Mouse (Mus musculus) splenic B cell, adult 2 months (primary cell): ENCODE data around the gene Kctd6.

Experiments
- DNase-seq: peaks from one replicate; pipeline ENCODE4 v3.0.0-alpha.2; 2011; ENCODE audit warnings: low read depth, low spot score
- H3K27me3 ChIP-seq: 2 replicates; pipeline ENCODE4 v1.6.1; 2012; ENCODE audit warnings: mild to moderate bottlenecking, low read length, moderate library complexity, mixed read lengths; ENCODE audit not compliant: control insufficient read depth, poor library complexity, insufficient read depth, severe bottlenecking
- H3K36me3 ChIP-seq: 2 replicates; pipeline ENCODE4 v1.6.1; 2012; ENCODE audit warnings: mild to moderate bottlenecking, low read length, moderate library complexity, mixed read lengths; ENCODE audit not compliant: control insufficient read depth, poor library complexity, insufficient read depth, severe bottlenecking

Gene Kctd6

GRCm38 (mm10) chr14:8206179-8206910 is 7.6 kb upstream of the Kctd6 start:
- Histone ChIP-seq H3K36me3 (no peaks in the 10 kb centered on the region), H3K27me3 (no peaks in the 10 kb centered on the region)
- no peak for DNase-seq

- Histone ChIP-seq H3K27me3 (no peaks in the 10 kb centered on the region), H3K36me3 (no peaks in the 10 kb centered on the region)
- no peak for DNase-seq
Observed at GRCm38 (mm10) chr14:8207105-8207504, 6.8 kb upstream of the Kctd6 start.

- DNase-seq = no peak
- Histone ChIP-seq H3K27me3 (no peaks in the 10 kb centered on the region), H3K36me3 (no peaks in the 10 kb centered on the region)
Observed at GRCm38 (mm10) chr14:8207543-8207942, 6.4 kb upstream of the Kctd6 start.

- H3K36me3 ChIP-seq = no peaks in the 10 kb centered on the region
- no peaks in the 10 kb centered on the region for H3K27me3 ChIP-seq
- no peak for DNase-seq
Observed at GRCm38 (mm10) chr14:8208876-8209275, 5.1 kb upstream of the Kctd6 start.

GRCm38 (mm10) chr14:8209896-8210295 is 4.0 kb upstream of the Kctd6 start:
- H3K36me3 ChIP-seq = no peaks in the 10 kb centered on the region

GRCm38 (mm10) chr14:8212996-8213395 is 944 bp upstream of the Kctd6 start:
- no peak for DNase-seq
- no peaks in the 10 kb centered on the region for H3K36me3 ChIP-seq
- H3K27me3 ChIP-seq = no peaks in the 10 kb centered on the region

More at GRCm38 (mm10) chr14:8209896-8210295, 4.0 kb upstream of the Kctd6 start:
- DNase-seq = no peak
- no peaks in the 10 kb centered on the region for H3K27me3 ChIP-seq

GRCm38 (mm10) chr14:8214299-8215207 is 613 bp downstream of the Kctd6 start:
- no peaks in the 10 kb centered on the region for H3K36me3 ChIP-seq
- peak; percentile 38 for DNase-seq
- H3K27me3 ChIP-seq = no peaks in the 10 kb centered on the region

- H3K36me3 ChIP-seq = no peaks in the 10 kb centered on the region
- H3K27me3 ChIP-seq = no peaks in the 10 kb centered on the region
- peak; percentile 13 for DNase-seq
Observed at GRCm38 (mm10) chr14:8215208-8215778, 1.4 kb downstream of the Kctd6 start.

- no peaks in the 10 kb centered on the region for H3K27me3 ChIP-seq
- no peak for DNase-seq
Observed at GRCm38 (mm10) chr14:8216100-8216499, 2.2 kb downstream of the Kctd6 start.

GRCm38 (mm10) chr14:8218238-8218637 is 4.3 kb downstream of the Kctd6 start:
- Histone ChIP-seq H3K27me3 (no peaks in the 10 kb centered on the region), H3K36me3 (no peaks in the 10 kb centered on the region)
- DNase-seq = no peak

More at GRCm38 (mm10) chr14:8216100-8216499, 2.2 kb downstream of the Kctd6 start:
- H3K36me3 ChIP-seq = no peaks in the 10 kb centered on the region

GRCm38 (mm10) chr14:8218730-8219380 is 4.9 kb downstream of the Kctd6 start:
- H3K36me3 ChIP-seq = no peaks in the 10 kb centered on the region
- H3K27me3 ChIP-seq = no peaks in the 10 kb centered on the region
- DNase-seq = peak; percentile 36

- DNase-seq = no peak
- Histone ChIP-seq H3K27me3 (no peaks in the 10 kb centered on the region), H3K36me3 (no peaks in the 10 kb centered on the region)
Observed at GRCm38 (mm10) chr14:8219876-8220275, 5.9 kb downstream of the Kctd6 start.

GRCm38 (mm10) chr14:8220306-8220705 is 6.4 kb downstream of the Kctd6 start:
- peak; percentile 25 for DNase-seq
- H3K36me3 ChIP-seq = no peaks in the 10 kb centered on the region
- no peaks in the 10 kb centered on the region for H3K27me3 ChIP-seq

GRCm38 (mm10) chr14:8220912-8221311 is 7.0 kb downstream of the Kctd6 start:
- Histone ChIP-seq H3K27me3 (no peaks in the 10 kb centered on the region), H3K36me3 (no peaks in the 10 kb centered on the region)
- DNase-seq = no peak
